Mouse (Mus musculus) thymus, postnatal 14 days (tissue): ENCODE data around the gene Dab2ip.

Experiments
- DNase-seq: peaks from one replicate; pipeline ENCODE4 v3.0.0; 2021

Dab2ip gene

GRCm38 (mm10) chr2:35598819-35599218 lies 40.8 kb downstream of the Dab2ip start:
- DNase-seq, result no peak

GRCm38 (mm10) chr2:35601665-35602064 lies 43.6 kb downstream of the Dab2ip start:
- no peak for DNase-seq

GRCm38 (mm10) chr2:35607476-35607875 lies 49.4 kb downstream of the Dab2ip start:
- DNase-seq, result no peak

- no peak for DNase-seq
These were observed 50.8 kb downstream of the Dab2ip start for GRCm38 (mm10) chr2:35608856-35609255.

GRCm38 (mm10) chr2:35609317-35609716 lies 51.3 kb downstream of the Dab2ip start:
- no peak for DNase-seq

GRCm38 (mm10) chr2:35610168-35610951 lies 52.3 kb downstream of the Dab2ip start:
- no peak for DNase-seq

GRCm38 (mm10) chr2:35610976-35611375 lies 52.9 kb downstream of the Dab2ip start:
- DNase-seq, result no peak

GRCm38 (mm10) chr2:35611645-35612044 lies 53.6 kb downstream of the Dab2ip start:
- DNase-seq, result no peak

- no peak for DNase-seq
These were observed 54.2 kb downstream of the Dab2ip start for GRCm38 (mm10) chr2:35612297-35612696.

GRCm38 (mm10) chr2:35613946-35614353 lies 55.9 kb downstream of the Dab2ip start:
- no peak for DNase-seq

- DNase-seq, result no peak
These were observed 56.3 kb downstream of the Dab2ip start for GRCm38 (mm10) chr2:35614411-35614810.

- no peak for DNase-seq
These were observed 57.3 kb downstream of the Dab2ip start for GRCm38 (mm10) chr2:35615366-35615765.

GRCm38 (mm10) chr2:35615977-35616376 lies 57.9 kb downstream of the Dab2ip start:
- DNase-seq, result no peak

- DNase-seq, result no peak
These were observed 59.0 kb downstream of the Dab2ip start for GRCm38 (mm10) chr2:35616891-35617658.

- no peak for DNase-seq
These were observed 60.9 kb downstream of the Dab2ip start for GRCm38 (mm10) chr2:35618981-35619380.

GRCm38 (mm10) chr2:35619532-35619931 lies 61.5 kb downstream of the Dab2ip start:
- DNase-seq, result no peak

GRCm38 (mm10) chr2:35620364-35621224 lies 62.5 kb downstream of the Dab2ip start:
- DNase-seq, result no peak

- no peak for DNase-seq
These were observed 63.1 kb downstream of the Dab2ip start for GRCm38 (mm10) chr2:35621225-35621519.

GRCm38 (mm10) chr2:35621796-35622195 lies 63.7 kb downstream of the Dab2ip start:
- peak; percentile 56 for DNase-seq

- no peak for DNase-seq
These were observed 64.4 kb downstream of the Dab2ip start for GRCm38 (mm10) chr2:35622261-35623103.

GRCm38 (mm10) chr2:35623104-35623377 lies 65.0 kb downstream of the Dab2ip start:
- DNase-seq, result no peak

- DNase-seq, result no peak
These were observed 65.5 kb downstream of the Dab2ip start for GRCm38 (mm10) chr2:35623431-35624148.
